Mouse (Mus musculus) CH12.LX (cell line): Measurements from ENCODE around the gene Plscr2. TPM values are rescaled to one million over a fixed set of nuclear protein-coding genes. Genes with fewer than 3 reads are reported as not detected.

Experiments
- DNase-seq: peaks from one replicate; pipeline ENCODE4 v3.0.0-alpha.2; 2013; ENCODE audit errors: extremely low read depth
- H3K27ac ChIP-seq: 2 replicates; pipeline ENCODE4 v1.5.1; 2012; ENCODE audit warnings: low read depth, mild to moderate bottlenecking, control low read depth, moderate library complexity; ENCODE audit not compliant: insufficient read depth
- H3K27me3 ChIP-seq: replicated peaks from 2 replicates; pipeline ENCODE3; 2012; ENCODE audit warnings: inconsistent platforms
- H3K36me3 ChIP-seq, 2 experiments: replicated peaks in 1 of 2; 2 replicates each; pipeline versions ENCODE3 to v1.6.1; 2012; ENCODE audit warnings: inconsistent platforms in 1 of 2, low read length in 1 of 2, mild to moderate bottlenecking in 1 of 2, mixed read lengths in 1 of 2, moderate library complexity in 1 of 2; ENCODE audit not compliant: control insufficient read depth in 1 of 2, insufficient read depth in 1 of 2
- H3K4me1 ChIP-seq, 2 experiments: 2 replicates each; pipeline ENCODE4 v1.6.1; 2012; ENCODE audit warnings: inconsistent platforms in 1 of 2, moderate library complexity in 1 of 2; ENCODE audit not compliant: insufficient read depth in 2 of 2, control insufficient read depth in 1 of 2
- H3K4me2 ChIP-seq: 2 replicates; pipeline ENCODE4 v1.6.1; 2012; ENCODE audit warnings: low read depth, mild to moderate bottlenecking, control low read depth; ENCODE audit not compliant: poor library complexity, insufficient read depth, severe bottlenecking
- H3K4me3 ChIP-seq, 3 experiments: fragments of 150-350 bp in 1 of 3; sonication (generic) in 1 of 3; replicated peaks in 1 of 3; 2 replicates each; pipeline versions ENCODE3 to v1.5.1; 2011 to 2012; ENCODE audit warnings: low read depth in 2 of 3, low read length in 2 of 3, mild to moderate bottlenecking in 2 of 3, moderate library complexity in 2 of 3, control low read depth in 1 of 3, improper control_type of control experiment in 1 of 3, inconsistent platforms in 1 of 3, mixed read lengths in 1 of 3; ENCODE audit not compliant: poor library complexity in 1 of 3
- H3K79me2 ChIP-seq: replicated peaks from 2 replicates; pipeline ENCODE4 v1.6.1; 2012; ENCODE audit warnings: mild to moderate bottlenecking, moderate library complexity; ENCODE audit not compliant: control insufficient read depth, poor library complexity, insufficient read depth, severe bottlenecking; ENCODE audit errors: extremely low read depth
- H3K9ac ChIP-seq: 2 replicates; pipeline ENCODE4 v1.6.1; 2012; ENCODE audit warnings: low read depth, mild to moderate bottlenecking, control low read depth, moderate library complexity; ENCODE audit not compliant: insufficient read depth
- H3K9me3 ChIP-seq: replicated peaks from 2 replicates; pipeline ENCODE3; 2012; ENCODE audit warnings: low read length, inconsistent platforms, mixed read lengths
- BHLHE40 ChIP-seq: IDR thresholded peaks from 2 replicates; pipeline ENCODE4 v1.6.1; 2011; ENCODE audit warnings: mild to moderate bottlenecking, low read depth, low read length, improper control_type of control experiment
- CHD1 ChIP-seq: IDR thresholded peaks from 2 replicates; pipeline ENCODE4 v1.6.1; 2012; ENCODE audit warnings: low read depth, low read length, improper control_type of control experiment, inconsistent platforms
- CHD2 ChIP-seq: IDR thresholded peaks from 2 replicates; pipeline ENCODE4 v1.6.1; 2011; ENCODE audit warnings: low read length, improper control_type of control experiment
- CTCF ChIP-seq, 2 experiments: IDR thresholded peaks in 1 of 2; conservative IDR thresholded peaks in 1 of 2; 2 replicates each; pipeline ENCODE4 v1.5.1; 2011 to 2012; ENCODE audit warnings: low read depth in 2 of 2, low read length in 2 of 2, improper control_type of control experiment in 1 of 2, inconsistent platforms in 1 of 2, mild to moderate bottlenecking in 1 of 2, moderate library complexity in 1 of 2
- GABPA ChIP-seq: IDR thresholded peaks from 2 replicates; pipeline ENCODE4 v1.6.1; 2012; ENCODE audit warnings: low read depth, low read length, improper control_type of control experiment, inconsistent platforms; ENCODE audit not compliant: insufficient replicate concordance
- HCFC1 ChIP-seq: IDR thresholded peaks from 2 replicates; pipeline ENCODE4 v1.6.1; 2012; ENCODE audit warnings: low read depth, mild to moderate bottlenecking, inconsistent platforms, low read length, improper control_type of control experiment
- IRF4 ChIP-seq: IDR thresholded peaks from 2 replicates; pipeline ENCODE4 v1.6.1; 2014; ENCODE audit warnings: low read depth, mild to moderate bottlenecking, inconsistent platforms, low read length, improper control_type of control experiment
- JUN ChIP-seq: IDR thresholded peaks from 2 replicates; pipeline ENCODE4 v1.6.1; 2011; ENCODE audit warnings: low read depth, mild to moderate bottlenecking, low read length, improper control_type of control experiment, moderate library complexity; ENCODE audit not compliant: insufficient read depth
- JUND ChIP-seq: conservative IDR thresholded peaks from 2 replicates; pipeline ENCODE4 v1.6.1; 2011; ENCODE audit warnings: low read depth, low read length, improper control_type of control experiment
- KAT2A ChIP-seq: IDR thresholded peaks from 2 replicates; pipeline ENCODE4 v1.6.1; 2012; ENCODE audit warnings: low read length, improper control_type of control experiment, inconsistent platforms; ENCODE audit not compliant: insufficient replicate concordance
- MAFK ChIP-seq: IDR thresholded peaks from 2 replicates; pipeline ENCODE4 v1.6.1; 2011; ENCODE audit warnings: low read length, improper control_type of control experiment; ENCODE audit not compliant: insufficient replicate concordance
- MAX ChIP-seq: IDR thresholded peaks from 2 replicates; pipeline ENCODE4 v1.6.1; 2011; ENCODE audit warnings: low read length, improper control_type of control experiment
- MXI1 ChIP-seq: IDR thresholded peaks from 2 replicates; pipeline ENCODE4 v1.6.1; 2011; ENCODE audit warnings: mild to moderate bottlenecking, low read depth, low read length, improper control_type of control experiment
- NELFE ChIP-seq: IDR thresholded peaks from 2 replicates; pipeline ENCODE4 v1.6.1; 2011; ENCODE audit warnings: low read depth, low read length, improper control_type of control experiment
- NRF1 ChIP-seq: IDR thresholded peaks from 2 replicates; pipeline ENCODE4 v1.6.1; 2014; ENCODE audit warnings: low read depth, mild to moderate bottlenecking, inconsistent platforms, low read length, improper control_type of control experiment, moderate library complexity
- POLR2A ChIP-seq: IDR thresholded peaks from 2 replicates; pipeline ENCODE4 v1.6.1; 2011; ENCODE audit warnings: low read depth, mild to moderate bottlenecking, improper control_type of control experiment, low read length
- POLR2AphosphoS2 ChIP-seq: IDR thresholded peaks from 2 replicates; pipeline ENCODE4 v1.6.1; 2011; ENCODE audit warnings: low read depth, low read length, improper control_type of control experiment
- RAD21 ChIP-seq: IDR thresholded peaks from 2 replicates; pipeline ENCODE4 v1.6.1; 2011; ENCODE audit warnings: low read depth, mild to moderate bottlenecking, low read length, improper control_type of control experiment, moderate library complexity
- SMC3 ChIP-seq: IDR thresholded peaks from 2 replicates; pipeline ENCODE4 v1.6.1; 2011; ENCODE audit warnings: low read depth, low read length, improper control_type of control experiment
- TBP ChIP-seq: conservative IDR thresholded peaks from 2 replicates; pipeline ENCODE4 v1.6.1; 2011; ENCODE audit warnings: low read depth, low read length, improper control_type of control experiment
- TCF12 ChIP-seq: IDR thresholded peaks from 2 replicates; pipeline ENCODE4 v1.6.1; 2014; ENCODE audit warnings: low read depth, mild to moderate bottlenecking, inconsistent platforms, low read length, improper control_type of control experiment
- USF1 ChIP-seq: IDR thresholded peaks from 2 replicates; pipeline ENCODE4 v1.6.1; 2014; ENCODE audit warnings: low read depth, mild to moderate bottlenecking, inconsistent platforms, low read length, improper control_type of control experiment
- ZC3H11A ChIP-seq: IDR thresholded peaks from 2 replicates; pipeline ENCODE4 v1.6.1; 2012; ENCODE audit warnings: low read depth, mild to moderate bottlenecking, inconsistent platforms, low read length, improper control_type of control experiment
- ZKSCAN1 ChIP-seq: IDR thresholded peaks from 2 replicates; pipeline ENCODE4 v1.6.1; 2012; ENCODE audit warnings: low read depth, inconsistent platforms, low read length, improper control_type of control experiment, borderline replicate concordance
- ZNF384 ChIP-seq: IDR thresholded peaks from 2 replicates; pipeline ENCODE4 v1.6.1; 2012; ENCODE audit warnings: low read depth, low read length, improper control_type of control experiment, inconsistent platforms
- dilution Hi-C: fragments of 300-500 bp; cut with MboI; formaldehyde crosslinking; loops from 2 replicates; pipeline ENCODE4 v1.14.3; 2020; ENCODE audit warnings: low sequenced_read_pairs; ENCODE audit not compliant: extremely low pct_unique_long_range_greater_than_20kb, extremely low pct_ligation_motif_present
- in situ Hi-C: fragments of 300-500 bp; cut with MboI; formaldehyde crosslinking; loops from 3 replicates; pipeline ENCODE4 v1.14.3; 2019; ENCODE audit warnings: low sequenced_read_pairs, low pct_ligation_motif_present, low pct_unique_long_range_greater_than_20kb, mixed read lengths
- polyA plus RNA-seq: library from polyadenylated mRNA; unstranded; fragments of >175 nt; gene quantifications from 2 replicates; pipeline ENCODE4 v1.2.1, GENCODE M21; 2012; ENCODE audit warnings: low read depth; ENCODE audit not compliant: insufficient read length
- total RNA-seq, 2 experiments: library from RNA; depleted of rRNA; stranded (reverse); fragments of 300-350 nt in 1 of 2; fragments of >200 nt in 1 of 2; gene quantifications; 2 replicates each; pipeline ENCODE4 v1.2.3; 2012 to 2014

The Plscr2 gene
- total and polyA plus RNA-seq, 3 experiments: 0.91 to 1.4 (median 0.95) TPM

- Histone ChIP-seq H3K27me3 (no peaks in the 10 kb centered on the region), H3K4me3 (peak overlapping the region; percentile 45 to 63 (median 53)), H3K9ac (peak overlapping the region; percentile 99), H3K9me3 (no peaks in the 10 kb centered on the region), H3K27ac (peak overlapping the region; percentile 100), H3K79me2 (peaks cover 31% of the 10 kb centered on the region), H3K36me3 (peaks cover 3 to 7% of the 10 kb centered on the region in 2 experiments), H3K4me1 (peaks cover 0 to 21% of the 10 kb centered on the region in 2 experiments; a peak in 2 of 4 replicates), H3K4me2 (peak overlapping the region; percentile 95)
- dilution Hi-C loops (no loop called here), in situ Hi-C loops (loop anchor here (25.0 kb wide), 1 partner anchor 238 kb away; no protein-coding TSS in a partner anchor)
- peak; percentile 63 for DNase-seq
- TF ChIP-seq JUND: no peak
- no peak for TF ChIP-seq ZC3H11A
- 0 out of 2 replicates have a peak, but pooled peaks have one; percentile 8 for TF ChIP-seq IRF4
- no peak for TF ChIP-seq KAT2A
- TF ChIP-seq CHD2: no peak
- TF ChIP-seq JUN: no peak
- no peak for TF ChIP-seq ZNF384
- TF ChIP-seq USF1: no peak
- peak in 1 of 2 experiments; percentile 23; a peak in 1 of 4 replicates for TF ChIP-seq CTCF (conservative IDR thresholded peaks at IDR 0.05 in 1 of 2, IDR thresholded peaks at IDR 0.05 in 1 of 2; ENCODE audit: low read depth in 2 of 2, low read length in 2 of 2)
- 0 out of 2 replicates have a peak, but pooled peaks have one; percentile 46 for TF ChIP-seq MXI1
- TF ChIP-seq TBP: peak; percentile 67; the same call in 1 of the 2 replicates
- no peak for TF ChIP-seq TCF12
- TF ChIP-seq RAD21: peak; percentile 14; the same call in 1 of the 2 replicates
- no peak for TF ChIP-seq ZKSCAN1
- no peak for TF ChIP-seq GABPA
- TF ChIP-seq POLR2AphosphoS2: peak; percentile 53; the same call in 1 of the 2 replicates
- peak; percentile 53 for TF ChIP-seq POLR2A
- TF ChIP-seq BHLHE40: no peak
- TF ChIP-seq CHD1: peak; percentile 84
- TF ChIP-seq MAFK: no peak
- 0 out of 2 replicates have a peak, but pooled peaks have one; percentile 26 for TF ChIP-seq NRF1
- no peak for TF ChIP-seq HCFC1
- TF ChIP-seq SMC3: peak; percentile 8; the same call in 1 of the 2 replicates
- TF ChIP-seq NELFE: peak; percentile 30; the same call in 1 of the 2 replicates
- no peak; the same call in 1 of the 2 replicates for TF ChIP-seq MAX
Measured at GRCm38 (mm10) chr9:92248773-92249446, 26.5 kb upstream of the Plscr2 start.
